Mouse (Mus musculus): ENCODE measurements around the gene Rpl35a. TPM values are rescaled to one million over a fixed set of nuclear protein-coding genes. Genes with fewer than 3 reads are reported as not detected.

Gene Rpl35a
- total RNA-seq, 2 experiments from 2014 or later = 2,292 to 3,720 TPM

Other genes with a start within 250 kb of the Rpl35a start
- not detected in 2 replicates for gene Smbd1, start 246.0 kb upstream of the Rpl35a start, total RNA-seq (2014; fragmentation: Nextera tagmentation)
- gene Smbd1, start 246.0 kb upstream of the Rpl35a start, total RNA-seq (2017) = not detected in 2 replicates
- gene Fyttd1, start 179.0 kb upstream of the Rpl35a start, total RNA-seq (2014; fragmentation: Nextera tagmentation) = 15.9 and 23.6 TPM in 2 replicates
- 58.2 and 68.9 TPM in 2 replicates for gene Fyttd1, start 179.0 kb upstream of the Rpl35a start, total RNA-seq (2017)
- gene Rubcn, start 178.7 kb upstream of the Rpl35a start, total RNA-seq (2014; fragmentation: Nextera tagmentation) = 19.7 and 31.5 TPM in 2 replicates
- gene Rubcn, start 178.7 kb upstream of the Rpl35a start, total RNA-seq (2017) = 10.4 and 12.9 TPM in 2 replicates
- 23.8 and 37.8 TPM in 2 replicates for gene Lrch3, start 142.4 kb upstream of the Rpl35a start, total RNA-seq (2014; fragmentation: Nextera tagmentation)
- 12.1 and 16.8 TPM in 2 replicates for gene Lrch3, start 142.4 kb upstream of the Rpl35a start, total RNA-seq (2017)
- 0.81 TPM in 1 of 2 replicates, not detected in the other for gene Iqcg, start 235 bp upstream of the Rpl35a start, total RNA-seq (2014; fragmentation: Nextera tagmentation)
- 2.4 and 5.6 TPM in 2 replicates for gene Iqcg, start 235 bp upstream of the Rpl35a start, total RNA-seq (2017)
- 3.6 and 8.5 TPM in 2 replicates for gene Lmln, start 6.1 kb downstream of the Rpl35a start, total RNA-seq (2014; fragmentation: Nextera tagmentation)
- 3.3 and 3.5 TPM in 2 replicates for gene Lmln, start 6.1 kb downstream of the Rpl35a start, total RNA-seq (2017)
- gene Osbpl11, start 128.6 kb downstream of the Rpl35a start, total RNA-seq (2014; fragmentation: Nextera tagmentation) = 8.0 and 12.8 TPM in 2 replicates
- gene Osbpl11, start 128.6 kb downstream of the Rpl35a start, total RNA-seq (2017) = 16.7 and 22.3 TPM in 2 replicates
- 62.2 and 62.7 TPM in 2 replicates for gene Snx4, start 195.0 kb downstream of the Rpl35a start, total RNA-seq (2014; fragmentation: Nextera tagmentation)
- 87.8 and 97.8 TPM in 2 replicates for gene Snx4, start 195.0 kb downstream of the Rpl35a start, total RNA-seq (2017)